Mouse (Mus musculus): ENCODE measurements around the gene BC049762. TPM values are rescaled to one million over a fixed set of nuclear protein-coding genes. Genes with fewer than 3 reads are reported as not detected.

The BC049762 gene
- not detected for total RNA-seq (2021)

GRCm38 (mm10) chr11:51262342-51263285, at the start of gene BC049762:
Gene BC049762, minus strand, starts transcription at chr11:51263046.
- peak; percentile 99 for DNase-seq

- no peak for DNase-seq
These were observed 49.0 kb upstream of the BC049762 start for GRCm38 (mm10) chr11:51311846-51312245.

GRCm38 (mm10) chr11:51308306-51308705, 45.5 kb upstream of the BC049762 start:
- DNase-seq = no peak

GRCm38 (mm10) chr11:51303981-51304553, 41.2 kb upstream of the BC049762 start:
- DNase-seq = no peak

- no peak for DNase-seq
These were observed 39.5 kb upstream of the BC049762 start for GRCm38 (mm10) chr11:51302396-51302795.

- DNase-seq = no peak
These were observed 35.8 kb upstream of the BC049762 start for GRCm38 (mm10) chr11:51298691-51299090.

GRCm38 (mm10) chr11:51295742-51296141, 32.9 kb upstream of the BC049762 start:
- no peak for DNase-seq

- DNase-seq = no peak
These were observed 31.2 kb upstream of the BC049762 start for GRCm38 (mm10) chr11:51293956-51294530.

GRCm38 (mm10) chr11:51290066-51290955, 27.5 kb upstream of the BC049762 start:
- DNase-seq = peak; percentile 66

- DNase-seq = peak; percentile 83
These were observed 26.8 kb upstream of the BC049762 start, which contains the start of gene Col23a1 for GRCm38 (mm10) chr11:51289564-51290041. Gene Col23a1, plus strand, starts transcription at chr11:51289920.

GRCm38 (mm10) chr11:51274418-51274817, 11.6 kb upstream of the BC049762 start:
- DNase-seq = no peak

- DNase-seq = peak; percentile 22
These were observed 2.5 kb upstream of the BC049762 start for GRCm38 (mm10) chr11:51265326-51265725.

- peak; percentile 10 for DNase-seq
These were observed 1.5 kb upstream of the BC049762 start for GRCm38 (mm10) chr11:51264352-51264751.

GRCm38 (mm10) chr11:51263286-51263831, 513 bp upstream of the BC049762 start:
- peak; percentile 78 for DNase-seq

- no peak for DNase-seq
These were observed 1.1 kb downstream of the BC049762 start, which contains the start of gene Clk4 for GRCm38 (mm10) chr11:51261680-51262219. Gene Clk4, plus strand, starts transcription at chr11:51261730.

- DNase-seq = no peak
These were observed 5.8 kb downstream of the BC049762 start for GRCm38 (mm10) chr11:51257006-51257405.

- no peak for DNase-seq
These were observed 19.9 kb downstream of the BC049762 start for GRCm38 (mm10) chr11:51242897-51243296.

- no peak for DNase-seq
These were observed 28.2 kb downstream of the BC049762 start for GRCm38 (mm10) chr11:51234626-51235025.

GRCm38 (mm10) chr11:51227104-51227503, 35.7 kb downstream of the BC049762 start:
- DNase-seq = no peak

GRCm38 (mm10) chr11:51220308-51220707, 42.5 kb downstream of the BC049762 start, which contains the start of gene Gm12569:
Gene Gm12569, plus strand, starts transcription at chr11:51220473.
- DNase-seq = no peak

- no peak for DNase-seq
These were observed 43.4 kb downstream of the BC049762 start for GRCm38 (mm10) chr11:51219396-51219980.

Measured in heart, postnatal 4 days (tissue).